Mouse (Mus musculus): Measurements from ENCODE around the gene Copa. TPM values are rescaled to one million over a fixed set of nuclear protein-coding genes. Genes with fewer than 3 reads are reported as not detected.
A peak's percentile ranks its signal among the peaks of the same experiment; 100 is the strongest.

Copa gene
- polyA plus RNA-seq, 1 experiment from 2014 or later = 187 TPM

GRCm38 (mm10) chr1:172056251-172056650, 26.1 kb upstream of the Copa start:
- Histone ChIP-seq H3K4me3 (ENCODE audit: low read depth, low read length) (peak overlapping the region; percentile 17), H3K27ac (ENCODE audit: low read depth, low read length) (no peak overlapping the region), H3K9ac (ENCODE audit: low read length) (no peak overlapping the region), H3K9me3 (ENCODE audit: control insufficient read depth, low read length) (no peaks in the 10 kb centered on the region), H3K4me2 (ENCODE audit: low read depth, low read length, severe bottlenecking) (peak overlapping the region; percentile 38; the same call in 1 of the 2 replicates), H3K4me1 (replicated peaks; ENCODE audit: control insufficient read depth, insufficient read depth, low read length) (peaks cover 14% of the 10 kb centered on the region; the same call in 1 of the 2 replicates), H3K36me3 (ENCODE audit: control insufficient read depth, insufficient read depth, low read length) (no peaks in the 10 kb centered on the region), H3K27me3 (ENCODE audit: control insufficient read depth, insufficient read depth, low read length) (peaks cover 15% of the 10 kb centered on the region)
- ATAC-seq (replicated peaks; ENCODE audit: low FRiP score) = no peak
- WGBS = 76% methylated on average over 4 of the region's 4 CpGs
- DNase-seq (ENCODE audit: low spot score) = no peak

GRCm38 (mm10) chr1:172057491-172057921, 24.8 kb upstream of the Copa start, which contains the start of gene Nhlh1:
Gene Nhlh1 (minus strand): TSS chr1:172057573.
- ATAC-seq (replicated peaks; ENCODE audit: low FRiP score) (peak; percentile 73), DNase-seq (ENCODE audit: low spot score) (peak; percentile 74)
- H3K4me3 ChIP-seq (ENCODE audit: low read depth, low read length) = peak within 1 kb of the TSS; percentile 17
- peak within 1 kb of the TSS; percentile 50 for H3K27ac ChIP-seq (ENCODE audit: low read depth, low read length)
- no peak within 1 kb of the TSS for H3K9ac ChIP-seq (ENCODE audit: low read length)
- 17% methylated on average over 2 of the region's 2 CpGs for WGBS
- H3K36me3 ChIP-seq (ENCODE audit: control insufficient read depth, insufficient read depth, low read length) = no peaks in the 10 kb centered on the region
- peaks cover 14% of the 10 kb centered on the region; the same call in 1 of the 2 replicates for H3K4me1 ChIP-seq (replicated peaks; ENCODE audit: control insufficient read depth, insufficient read depth, low read length)
- peak within 1 kb of the TSS; percentile 38; the same call in 1 of the 2 replicates for H3K4me2 ChIP-seq (ENCODE audit: low read depth, low read length, severe bottlenecking)
- H3K27me3 ChIP-seq (ENCODE audit: control insufficient read depth, insufficient read depth, low read length) = peaks cover 15% of the 10 kb centered on the region
- H3K9me3 ChIP-seq (ENCODE audit: control insufficient read depth, low read length) = no peaks in the 10 kb centered on the region

GRCm38 (mm10) chr1:172058321-172058720, 24.0 kb upstream of the Copa start:
- ATAC-seq (replicated peaks; ENCODE audit: low FRiP score) = peak; percentile 7; the same call in 1 of the 2 replicates
- H3K36me3 ChIP-seq (ENCODE audit: control insufficient read depth, insufficient read depth, low read length) = no peaks in the 10 kb centered on the region
- peaks cover 12% of the 10 kb centered on the region for H3K27me3 ChIP-seq (ENCODE audit: control insufficient read depth, insufficient read depth, low read length)
- H3K4me1 ChIP-seq (replicated peaks; ENCODE audit: control insufficient read depth, insufficient read depth, low read length) = peaks cover 10% of the 10 kb centered on the region; the same call in 1 of the 2 replicates
- no peak for DNase-seq (ENCODE audit: low spot score)
- peak overlapping the region; percentile 50 for H3K27ac ChIP-seq (ENCODE audit: low read depth, low read length)
- no peak overlapping the region for H3K4me2 ChIP-seq (ENCODE audit: low read depth, low read length, severe bottlenecking)
- H3K9me3 ChIP-seq (ENCODE audit: control insufficient read depth, low read length) = no peaks in the 10 kb centered on the region
- 50% methylated on average over 6 of the region's 6 CpGs for WGBS
- H3K9ac ChIP-seq (ENCODE audit: low read length) = no peak overlapping the region
- H3K4me3 ChIP-seq (ENCODE audit: low read depth, low read length) = no peak overlapping the region

- H3K4me1 ChIP-seq (replicated peaks; ENCODE audit: control insufficient read depth, insufficient read depth, low read length) = peaks cover 8% of the 10 kb centered on the region; the same call in 1 of the 2 replicates
- DNase-seq (ENCODE audit: low spot score) = no peak
- no peaks in the 10 kb centered on the region for H3K36me3 ChIP-seq (ENCODE audit: control insufficient read depth, insufficient read depth, low read length)
- no peak overlapping the region for H3K4me3 ChIP-seq (ENCODE audit: low read depth, low read length)
- WGBS = 55% methylated on average over 7 of the region's 7 CpGs
- 0 out of 2 replicates have a peak, but pooled peaks have one; percentile 21 for ATAC-seq (replicated peaks; ENCODE audit: low FRiP score)
- peaks cover 8% of the 10 kb centered on the region for H3K27me3 ChIP-seq (ENCODE audit: control insufficient read depth, insufficient read depth, low read length)
- no peak overlapping the region; the same call in 1 of the 2 replicates for H3K27ac ChIP-seq (ENCODE audit: low read depth, low read length)
- H3K4me2 ChIP-seq (ENCODE audit: low read depth, low read length, severe bottlenecking) = no peak overlapping the region
- no peaks in the 10 kb centered on the region for H3K9me3 ChIP-seq (ENCODE audit: control insufficient read depth, low read length)
- no peak overlapping the region for H3K9ac ChIP-seq (ENCODE audit: low read length)
Observed at GRCm38 (mm10) chr1:172058874-172059273, 23.5 kb upstream of the Copa start.

GRCm38 (mm10) chr1:172060659-172061058, 21.7 kb upstream of the Copa start:
- Histone ChIP-seq H3K27me3 (ENCODE audit: control insufficient read depth, insufficient read depth, low read length) (no peaks in the 10 kb centered on the region), H3K4me3 (ENCODE audit: low read depth, low read length) (no peak overlapping the region), H3K36me3 (ENCODE audit: control insufficient read depth, insufficient read depth, low read length) (peaks cover under 1% of the 10 kb centered on the region; the same call in 1 of the 2 replicates), H3K9me3 (ENCODE audit: control insufficient read depth, low read length) (no peaks in the 10 kb centered on the region), H3K4me1 (replicated peaks; ENCODE audit: control insufficient read depth, insufficient read depth, low read length) (peaks cover 3% of the 10 kb centered on the region; the same call in 1 of the 2 replicates), H3K4me2 (ENCODE audit: low read depth, low read length, severe bottlenecking) (no peak overlapping the region), H3K27ac (ENCODE audit: low read depth, low read length) (peak overlapping the region; percentile 70; the same call in 1 of the 2 replicates), H3K9ac (ENCODE audit: low read length) (no peak overlapping the region)
- DNase-seq (ENCODE audit: low spot score) (no peak), ATAC-seq (replicated peaks; ENCODE audit: low FRiP score) (peak; percentile 17)
- WGBS = 57% methylated on average over 4 of the region's 4 CpGs

GRCm38 (mm10) chr1:172061217-172061616, 21.1 kb upstream of the Copa start:
- Histone ChIP-seq H3K4me1 (replicated peaks; ENCODE audit: control insufficient read depth, insufficient read depth, low read length) (peaks cover 3% of the 10 kb centered on the region; the same call in 1 of the 2 replicates), H3K27me3 (ENCODE audit: control insufficient read depth, insufficient read depth, low read length) (no peaks in the 10 kb centered on the region), H3K9ac (ENCODE audit: low read length) (no peak overlapping the region; the same call in 1 of the 2 replicates), H3K9me3 (ENCODE audit: control insufficient read depth, low read length) (no peaks in the 10 kb centered on the region), H3K4me3 (ENCODE audit: low read depth, low read length) (no peak overlapping the region), H3K27ac (ENCODE audit: low read depth, low read length) (peak overlapping the region; percentile 70; the same call in 1 of the 2 replicates), H3K36me3 (ENCODE audit: control insufficient read depth, insufficient read depth, low read length) (peaks cover 2% of the 10 kb centered on the region; the same call in 1 of the 2 replicates), H3K4me2 (ENCODE audit: low read depth, low read length, severe bottlenecking) (no peak overlapping the region)
- 27% methylated on average over 8 of the region's 8 CpGs for WGBS
- no peak for DNase-seq (ENCODE audit: low spot score)
- ATAC-seq (replicated peaks; ENCODE audit: low FRiP score) = peak; percentile 48

- Histone ChIP-seq H3K27ac (ENCODE audit: low read depth, low read length) (no peak overlapping the region), H3K4me3 (ENCODE audit: low read depth, low read length) (no peak overlapping the region), H3K27me3 (ENCODE audit: control insufficient read depth, insufficient read depth, low read length) (no peaks in the 10 kb centered on the region), H3K36me3 (ENCODE audit: control insufficient read depth, insufficient read depth, low read length) (peaks cover 2% of the 10 kb centered on the region; the same call in 1 of the 2 replicates), H3K4me2 (ENCODE audit: low read depth, low read length, severe bottlenecking) (no peak overlapping the region), H3K4me1 (replicated peaks; ENCODE audit: control insufficient read depth, insufficient read depth, low read length) (peaks cover 3% of the 10 kb centered on the region; the same call in 1 of the 2 replicates), H3K9me3 (ENCODE audit: control insufficient read depth, low read length) (no peaks in the 10 kb centered on the region), H3K9ac (ENCODE audit: low read length) (no peak overlapping the region)
- no peak for DNase-seq (ENCODE audit: low spot score)
- WGBS = 86% methylated on average over 2 of the region's 2 CpGs
- ATAC-seq (replicated peaks; ENCODE audit: low FRiP score) = no peak
Observed at GRCm38 (mm10) chr1:172062101-172062500, 20.2 kb upstream of the Copa start.

GRCm38 (mm10) chr1:172063291-172064023, 18.9 kb upstream of the Copa start:
- no peaks in the 10 kb centered on the region for H3K9me3 ChIP-seq (ENCODE audit: control insufficient read depth, low read length)
- ATAC-seq (replicated peaks; ENCODE audit: low FRiP score) = no peak
- H3K27me3 ChIP-seq (ENCODE audit: control insufficient read depth, insufficient read depth, low read length) = no peaks in the 10 kb centered on the region
- peaks cover 2% of the 10 kb centered on the region; the same call in 1 of the 2 replicates for H3K36me3 ChIP-seq (ENCODE audit: control insufficient read depth, insufficient read depth, low read length)
- H3K9ac ChIP-seq (ENCODE audit: low read length) = no peak overlapping the region
- H3K4me3 ChIP-seq (ENCODE audit: low read depth, low read length) = no peak overlapping the region
- no peak overlapping the region for H3K27ac ChIP-seq (ENCODE audit: low read depth, low read length)
- no peaks in the 10 kb centered on the region for H3K4me1 ChIP-seq (replicated peaks; ENCODE audit: control insufficient read depth, insufficient read depth, low read length)
- no peak for DNase-seq (ENCODE audit: low spot score)
- WGBS = 72% methylated on average over 4 of the region's 4 CpGs
- H3K4me2 ChIP-seq (ENCODE audit: low read depth, low read length, severe bottlenecking) = no peak overlapping the region

Measured in forebrain, embryonic 11.5 days (tissue).